Mouse (Mus musculus) hindbrain, embryonic 13.5 days (tissue): ENCODE data around the gene Tfap2e. TPM values are rescaled to one million over a fixed set of nuclear protein-coding genes. Genes with fewer than 3 reads are reported as not detected.

ENCODE experiments used
- ATAC-seq: fragments of 200-750 bp; cut with Nextera tagmentation; 2 replicates; pipeline ENCODE4 v1.8.0; 2017; ENCODE audit warnings: moderate TSS enrichment; ENCODE audit not compliant: low FRiP score
- H3K27ac ChIP-seq: fragments of 300-500 bp; sonication (generic); 2 replicates; pipeline ENCODE4 v1.5.1; 2015; ENCODE audit warnings: inconsistent platforms, mild to moderate bottlenecking, moderate library complexity
- H3K27me3 ChIP-seq: fragments of 300-500 bp; sonication (generic); 2 replicates; pipeline ENCODE4 v1.6.1; 2015; ENCODE audit warnings: mild to moderate bottlenecking, inconsistent platforms
- H3K36me3 ChIP-seq: fragments of 300-500 bp; sonication (generic); 2 replicates; pipeline ENCODE4 v1.6.1; 2015; ENCODE audit warnings: mild to moderate bottlenecking, inconsistent platforms
- H3K4me1 ChIP-seq: fragments of 300-500 bp; sonication (generic); replicated peaks from 2 replicates; pipeline ENCODE4 v1.6.1; 2015; ENCODE audit warnings: inconsistent platforms
- H3K4me2 ChIP-seq: fragments of 300-500 bp; sonication (generic); 2 replicates; pipeline ENCODE4 v1.6.1; 2015; ENCODE audit warnings: inconsistent platforms, mild to moderate bottlenecking, moderate library complexity
- H3K4me3 ChIP-seq: fragments of 300-500 bp; sonication (generic); 2 replicates; pipeline ENCODE4 v1.5.1; 2015; ENCODE audit warnings: mild to moderate bottlenecking, inconsistent platforms
- H3K9ac ChIP-seq: fragments of 300-500 bp; sonication (generic); 2 replicates; pipeline ENCODE4 v1.6.1; 2015; ENCODE audit warnings: mild to moderate bottlenecking, inconsistent platforms
- H3K9me3 ChIP-seq: fragments of 300-500 bp; sonication (generic); 2 replicates; pipeline ENCODE4 v1.6.1; 2016; ENCODE audit warnings: inconsistent platforms
- WGBS: fragments of 180-500 bp; shearing (Covaris S2); methylation state at CpG from one replicate; pipeline ENCODE4 v1.1.7; 2015; 5-methylcytosine and 5-hydroxymethylcytosine counted together
- polyA plus RNA-seq: library from polyadenylated mRNA; unstranded; fragments of >200 nt; fragmentation: Nextera tagmentation; extraction: Ambion mirVana; gene quantifications from 2 replicates; pipeline ENCODE4 v1.2.1, GENCODE M21; 2015

Gene Tfap2e
- polyA plus RNA-seq, 1 experiment from 2014 or later, result 0.38 TPM

GRCm38 (mm10) chr4:126734700-126735381, 1.2 kb downstream of the Tfap2e start:
- Histone ChIP-seq H3K9ac (0 out of 2 replicates have a peak overlapping the region, but pooled peaks have one; percentile 49), H3K4me3 (peak overlapping the region; percentile 31), H3K36me3 (no peaks in the 10 kb centered on the region), H3K4me1 (peaks cover 31% of the 10 kb centered on the region), H3K27ac (no peak overlapping the region), H3K9me3 (no peaks in the 10 kb centered on the region), H3K4me2 (peak overlapping the region; percentile 47), H3K27me3 (peaks cover 100% of the 10 kb centered on the region)
- ATAC-seq, result no peak
- 2% methylated on average over 51 of the region's 51 CpGs for WGBS

DNA sequence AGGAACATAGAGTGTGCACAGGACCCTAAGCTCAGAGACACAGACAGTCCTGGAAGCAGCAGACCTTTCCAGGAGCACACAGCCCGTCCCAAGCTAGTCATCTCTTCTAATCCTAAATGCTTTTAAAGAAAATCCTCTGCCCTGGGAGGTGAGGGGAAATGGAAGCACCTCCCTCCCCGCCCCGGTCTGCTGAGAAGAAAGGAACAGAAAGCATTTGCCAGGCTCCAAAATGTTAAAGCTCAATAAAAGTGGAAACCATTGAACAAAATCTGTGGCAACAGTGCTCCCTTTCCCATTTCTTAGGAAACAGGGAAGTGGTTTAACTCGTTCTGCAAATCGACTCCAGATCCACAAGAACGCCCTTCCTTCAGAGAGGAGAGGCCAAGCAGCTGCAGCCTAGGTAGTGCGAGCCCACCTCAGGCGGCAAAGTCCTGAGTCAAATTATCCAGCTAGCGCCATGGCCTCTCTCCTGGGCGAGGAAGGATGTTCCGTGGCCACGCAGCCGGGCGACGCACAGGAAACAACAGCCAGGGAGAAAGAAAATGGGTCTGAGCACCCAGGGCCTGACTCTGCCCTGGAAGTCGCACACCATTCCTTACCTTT, 1.9 kb downstream of the Tfap2e start:
- H3K4me1 ChIP-seq, result peaks cover 31% of the 10 kb centered on the region
- 4% methylated on average over 16 of the region's 16 CpGs for WGBS
- no peak overlapping the region for H3K4me2 ChIP-seq
- no peak for ATAC-seq
- H3K36me3 ChIP-seq, result no peaks in the 10 kb centered on the region
- 0 out of 2 replicates have a peak overlapping the region, but pooled peaks have one; percentile 31 for H3K4me3 ChIP-seq
- no peaks in the 10 kb centered on the region for H3K9me3 ChIP-seq
- no peak overlapping the region for H3K27ac ChIP-seq
- peaks cover 100% of the 10 kb centered on the region for H3K27me3 ChIP-seq
- no peak overlapping the region for H3K9ac ChIP-seq

DNA sequence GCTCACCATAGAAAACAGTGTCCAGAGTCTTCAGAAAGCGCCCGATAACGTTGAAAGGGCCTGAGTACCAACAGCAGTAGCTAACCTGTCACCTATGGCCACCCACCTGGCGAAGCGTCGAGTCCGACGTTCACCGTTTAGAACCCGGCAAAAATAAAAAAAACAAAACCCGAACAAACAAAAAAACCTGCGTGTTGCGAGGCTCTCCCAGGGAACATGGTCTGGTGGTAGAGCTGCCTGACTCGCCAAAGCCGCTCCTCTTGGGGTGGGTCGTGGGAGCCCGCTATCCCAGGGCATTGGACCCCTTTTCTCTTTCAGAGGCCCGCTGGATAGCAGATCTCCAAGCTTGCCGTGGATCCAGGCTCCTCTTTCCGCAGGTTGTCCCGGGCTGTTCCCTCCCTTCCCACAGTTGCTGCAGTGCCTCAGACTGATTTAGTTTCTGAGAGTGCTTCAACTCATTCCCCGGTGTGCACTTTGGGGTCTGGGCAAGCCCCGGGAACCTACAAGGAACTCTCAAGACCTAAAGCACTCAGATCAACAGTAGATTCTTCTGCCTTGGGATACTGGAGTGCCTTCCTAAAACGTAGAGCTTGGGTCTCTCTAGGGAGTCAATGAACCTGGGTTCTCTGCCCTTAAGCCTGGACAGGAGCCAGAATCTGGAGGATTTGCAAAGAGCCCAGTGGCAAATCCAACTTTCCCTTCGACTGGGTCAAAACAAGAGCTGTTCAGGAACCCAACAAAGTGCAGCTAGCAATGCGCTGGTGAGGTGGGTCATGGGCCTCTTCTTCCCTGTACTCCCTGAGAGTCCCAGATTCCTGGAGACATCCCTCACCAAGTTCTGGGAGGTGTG, 3.3 kb downstream of the Tfap2e start:
- no peak overlapping the region for H3K9ac ChIP-seq
- H3K4me2 ChIP-seq, result peak overlapping the region; percentile 17
- H3K4me3 ChIP-seq, result peak overlapping the region; percentile 16
- WGBS, result 5% methylated on average over 26 of the region's 26 CpGs
- no peak overlapping the region for H3K27ac ChIP-seq
- ATAC-seq, result no peak
- H3K36me3 ChIP-seq, result no peaks in the 10 kb centered on the region
- H3K9me3 ChIP-seq, result no peaks in the 10 kb centered on the region
- peaks cover 91% of the 10 kb centered on the region for H3K27me3 ChIP-seq
- peaks cover 31% of the 10 kb centered on the region for H3K4me1 ChIP-seq

DNA sequence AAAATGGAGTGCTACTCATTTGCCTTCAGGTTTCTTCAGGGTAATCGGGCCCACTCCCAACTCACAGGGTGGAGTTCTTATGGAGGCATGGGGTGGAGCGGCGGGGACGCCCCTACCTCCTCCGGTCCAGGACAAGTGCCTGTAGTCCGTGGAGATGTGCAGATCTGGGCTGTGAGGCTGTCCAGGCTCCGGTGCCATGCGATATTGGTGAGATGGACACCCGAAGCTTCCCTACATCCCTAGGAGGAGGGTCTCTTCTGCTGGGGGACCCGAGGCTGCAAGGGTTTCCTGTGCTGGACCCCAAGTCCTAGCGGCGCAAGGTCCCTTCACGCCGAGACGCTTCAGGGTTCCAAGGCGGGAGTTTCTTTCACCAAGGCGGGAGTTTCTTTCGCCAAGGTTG, 3.9 kb downstream of the Tfap2e start:
- peaks cover 31% of the 10 kb centered on the region for H3K4me1 ChIP-seq
- peaks cover 84% of the 10 kb centered on the region for H3K27me3 ChIP-seq
- 2% methylated on average over 18 of the region's 18 CpGs for WGBS
- no peaks in the 10 kb centered on the region for H3K36me3 ChIP-seq
- no peak overlapping the region for H3K9ac ChIP-seq
- H3K27ac ChIP-seq, result no peak overlapping the region
- H3K4me2 ChIP-seq, result peak overlapping the region; percentile 17
- no peak for ATAC-seq
- no peaks in the 10 kb centered on the region for H3K9me3 ChIP-seq
- peak overlapping the region; percentile 16 for H3K4me3 ChIP-seq

DNA sequence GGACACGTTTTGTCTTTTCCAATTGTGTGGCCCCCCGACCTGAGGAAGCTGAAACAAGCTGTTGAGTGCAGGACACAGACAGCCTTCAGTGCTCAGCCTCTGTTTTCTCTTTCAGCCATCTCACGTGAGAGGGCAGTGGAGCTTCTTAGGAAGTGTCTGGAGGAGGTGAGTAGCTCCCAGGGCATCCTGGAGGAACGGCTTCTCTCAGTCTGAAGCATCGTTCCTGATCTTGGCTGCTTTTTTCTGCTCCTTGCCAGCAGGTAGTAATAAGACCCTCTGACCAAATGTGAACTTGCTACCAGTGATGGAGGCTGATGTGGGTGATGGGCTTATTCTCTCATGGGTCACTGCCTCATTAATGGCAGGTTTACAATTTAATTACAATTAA, 28.6 kb downstream of the Tfap2e start:
- peaks cover 71% of the 10 kb centered on the region for H3K36me3 ChIP-seq
- ATAC-seq, result no peak
- H3K4me1 ChIP-seq, result peaks cover 21% of the 10 kb centered on the region
- peak overlapping the region; percentile 46; the same call in 1 of the 2 replicates for H3K27ac ChIP-seq
- peaks cover 5% of the 10 kb centered on the region; the same call in 1 of the 2 replicates for H3K27me3 ChIP-seq
- H3K9ac ChIP-seq, result peak overlapping the region; percentile 31; the same call in 1 of the 2 replicates
- no peaks in the 10 kb centered on the region for H3K9me3 ChIP-seq
- H3K4me2 ChIP-seq, result no peak overlapping the region
- H3K4me3 ChIP-seq, result no peak overlapping the region
- 37% methylated on average over 5 of the region's 5 CpGs for WGBS

- ATAC-seq, result peak; percentile 59
- Histone ChIP-seq H3K9ac (peak overlapping the region; percentile 31; the same call in 1 of the 2 replicates), H3K27ac (peak overlapping the region; percentile 46; the same call in 1 of the 2 replicates), H3K4me3 (no peak overlapping the region), H3K4me2 (no peak overlapping the region), H3K9me3 (no peaks in the 10 kb centered on the region), H3K4me1 (peaks cover 21% of the 10 kb centered on the region), H3K27me3 (peaks cover 5% of the 10 kb centered on the region; the same call in 1 of the 2 replicates), H3K36me3 (peaks cover 71% of the 10 kb centered on the region)
- WGBS, result 30% methylated on average over 12 of the region's 12 CpGs
Observed at GRCm38 (mm10) chr4:126706630-126707438, 29.2 kb downstream of the Tfap2e start.

GRCm38 (mm10) chr4:126696908-126697307, 39.1 kb downstream of the Tfap2e start:
- H3K4me1 ChIP-seq, result no peaks in the 10 kb centered on the region
- H3K36me3 ChIP-seq, result peaks cover 20% of the 10 kb centered on the region
- no peaks in the 10 kb centered on the region for H3K9me3 ChIP-seq
- H3K4me3 ChIP-seq, result no peak overlapping the region
- no peak for ATAC-seq
- H3K27me3 ChIP-seq, result no peaks in the 10 kb centered on the region
- 93% methylated on average over 4 of the region's 4 CpGs for WGBS
- no peak overlapping the region for H3K27ac ChIP-seq
- H3K9ac ChIP-seq, result no peak overlapping the region
- H3K4me2 ChIP-seq, result no peak overlapping the region

DNA sequence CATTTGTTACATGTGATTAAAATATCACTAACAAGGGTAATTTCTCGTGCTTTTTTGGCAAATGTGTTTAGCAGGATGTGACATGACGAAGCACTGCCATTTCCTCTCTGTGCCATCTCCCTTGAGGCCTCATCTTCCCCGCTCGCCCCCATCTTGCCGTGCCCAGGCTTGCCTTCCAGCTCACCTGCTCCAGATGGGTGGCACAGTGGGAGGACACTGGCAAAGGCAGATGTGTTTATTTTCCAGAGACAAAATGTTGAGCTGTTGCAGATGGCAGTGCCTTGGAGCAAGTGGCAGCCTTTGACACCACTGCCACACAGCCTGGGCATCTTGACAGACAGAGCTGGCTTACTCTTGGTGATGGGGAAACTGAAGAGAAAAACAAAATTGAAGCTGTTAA, 43.0 kb downstream of the Tfap2e start:
- no peak overlapping the region for H3K4me2 ChIP-seq
- 81% methylated on average over 5 of the region's 5 CpGs for WGBS
- H3K9ac ChIP-seq, result no peak overlapping the region
- ATAC-seq, result no peak
- H3K36me3 ChIP-seq, result peaks cover 18% of the 10 kb centered on the region
- H3K4me1 ChIP-seq, result no peaks in the 10 kb centered on the region
- no peak overlapping the region for H3K4me3 ChIP-seq
- no peak overlapping the region for H3K27ac ChIP-seq
- no peaks in the 10 kb centered on the region for H3K9me3 ChIP-seq
- no peaks in the 10 kb centered on the region for H3K27me3 ChIP-seq

GRCm38 (mm10) chr4:126689457-126689856, 46.6 kb downstream of the Tfap2e start:
- H3K4me2 ChIP-seq, result no peak overlapping the region
- H3K27me3 ChIP-seq, result no peaks in the 10 kb centered on the region
- no peak overlapping the region for H3K9ac ChIP-seq
- WGBS, result 95% methylated on average over 2 of the region's 2 CpGs
- no peak overlapping the region for H3K4me3 ChIP-seq
- ATAC-seq, result no peak
- no peak overlapping the region for H3K27ac ChIP-seq
- H3K9me3 ChIP-seq, result no peaks in the 10 kb centered on the region
- peaks cover 45% of the 10 kb centered on the region for H3K36me3 ChIP-seq
- no peaks in the 10 kb centered on the region for H3K4me1 ChIP-seq

DNA sequence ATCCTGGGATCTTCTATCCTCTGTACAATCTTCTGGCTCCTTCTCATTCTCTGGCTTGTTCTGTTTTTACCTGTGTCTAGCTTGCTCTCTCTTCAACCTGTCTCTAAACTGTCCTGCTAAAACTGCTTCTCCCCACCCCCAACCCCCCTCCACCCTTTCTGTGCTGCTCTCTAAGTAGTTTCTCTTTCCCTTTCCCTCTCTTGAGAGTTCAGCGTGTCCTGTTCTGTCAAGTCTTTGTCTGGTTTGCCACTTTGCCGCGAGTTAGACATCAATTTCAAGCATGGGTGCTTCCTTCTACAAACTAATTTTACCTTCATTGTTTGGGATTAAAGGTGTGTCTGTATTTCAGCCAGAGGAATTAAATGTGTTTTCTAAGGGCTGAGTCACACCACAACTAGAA, 53.0 kb downstream of the Tfap2e start:
- no peaks in the 10 kb centered on the region for H3K27me3 ChIP-seq
- H3K27ac ChIP-seq, result no peak overlapping the region
- no peak overlapping the region for H3K9ac ChIP-seq
- H3K9me3 ChIP-seq, result no peaks in the 10 kb centered on the region
- WGBS, result 73% methylated on average over 3 of the region's 3 CpGs
- H3K4me2 ChIP-seq, result no peak overlapping the region
- H3K36me3 ChIP-seq, result peaks cover 36% of the 10 kb centered on the region
- no peak overlapping the region for H3K4me3 ChIP-seq
- no peak for ATAC-seq
- peaks cover 22% of the 10 kb centered on the region for H3K4me1 ChIP-seq

DNA sequence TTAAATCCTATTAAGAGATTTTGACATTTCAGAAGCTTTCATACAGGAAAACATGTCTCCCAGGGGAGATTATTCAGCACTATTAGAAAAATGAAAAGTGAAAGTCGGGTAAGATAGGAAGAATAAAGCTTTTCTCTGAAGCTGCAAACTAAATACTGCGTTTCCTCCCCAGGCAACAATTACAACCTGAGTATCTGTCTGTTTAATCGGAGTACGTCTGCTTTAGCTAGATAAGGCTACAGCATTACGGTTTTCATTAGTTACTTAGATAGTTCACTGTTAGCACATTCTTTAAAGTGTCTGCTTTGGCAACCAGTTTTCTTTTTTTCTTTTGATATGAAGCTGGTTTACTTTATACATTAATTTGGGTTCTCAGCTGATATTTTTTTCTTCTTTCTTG, 53.7 kb downstream of the Tfap2e start:
- 88% methylated on average over 5 of the region's 5 CpGs for WGBS
- no peak overlapping the region for H3K4me2 ChIP-seq
- H3K9ac ChIP-seq, result no peak overlapping the region
- H3K36me3 ChIP-seq, result peaks cover 30% of the 10 kb centered on the region
- H3K4me3 ChIP-seq, result no peak overlapping the region
- H3K4me1 ChIP-seq, result peaks cover 25% of the 10 kb centered on the region
- H3K9me3 ChIP-seq, result no peaks in the 10 kb centered on the region
- no peak overlapping the region for H3K27ac ChIP-seq
- H3K27me3 ChIP-seq, result no peaks in the 10 kb centered on the region
- no peak for ATAC-seq
